Mouse (Mus musculus): ENCODE results near the gene Pde4c.
A peak's percentile ranks its signal among the peaks of the same experiment; 100 is the strongest.

Pde4c gene

GRCm38 (mm10) chr8:70750128-70750680 is 26.7 kb downstream of the Pde4c start:
- no peak for DNase-seq (ENCODE audit: inconsistent ontology term)

- peak; percentile 62 for DNase-seq (ENCODE audit: inconsistent ontology term)
Measured at GRCm38 (mm10) chr8:70752000-70752764, 28.7 kb downstream of the Pde4c start.

- peak; percentile 57 for DNase-seq (ENCODE audit: inconsistent ontology term)
Measured at GRCm38 (mm10) chr8:70753151-70753550, 29.6 kb downstream of the Pde4c start.

GRCm38 (mm10) chr8:70754043-70754870 is 30.7 kb downstream of the Pde4c start, which contains the start of gene Rab3a:
Gene Rab3a (plus strand): TSS chr8:70754679.
- DNase-seq (ENCODE audit: inconsistent ontology term), result peak; percentile 98

- DNase-seq (ENCODE audit: inconsistent ontology term), result no peak
Measured at GRCm38 (mm10) chr8:70754871-70755660, 31.5 kb downstream of the Pde4c start.

GRCm38 (mm10) chr8:70755661-70756475 is 32.3 kb downstream of the Pde4c start:
- DNase-seq (ENCODE audit: inconsistent ontology term), result no peak

GRCm38 (mm10) chr8:70756476-70757040 is 33.0 kb downstream of the Pde4c start:
- DNase-seq (ENCODE audit: inconsistent ontology term), result no peak

- no peak for DNase-seq (ENCODE audit: inconsistent ontology term)
Measured at GRCm38 (mm10) chr8:70757523-70758307, 34.2 kb downstream of the Pde4c start.

- no peak for DNase-seq (ENCODE audit: inconsistent ontology term)
Measured at GRCm38 (mm10) chr8:70758308-70758615, 34.7 kb downstream of the Pde4c start.

GRCm38 (mm10) chr8:70758616-70759561 is 35.4 kb downstream of the Pde4c start:
- DNase-seq (ENCODE audit: inconsistent ontology term), result no peak

- DNase-seq (ENCODE audit: inconsistent ontology term), result no peak
Measured at GRCm38 (mm10) chr8:70760350-70760749, 36.8 kb downstream of the Pde4c start.

GRCm38 (mm10) chr8:70760775-70761406 is 37.4 kb downstream of the Pde4c start, which contains the start of gene Mpv17l2:
Gene Mpv17l2 (minus strand): TSS chr8:70760946.
- peak; percentile 98 for DNase-seq (ENCODE audit: inconsistent ontology term)

GRCm38 (mm10) chr8:70762118-70762517 is 38.6 kb downstream of the Pde4c start:
- DNase-seq (ENCODE audit: inconsistent ontology term), result no peak

GRCm38 (mm10) chr8:70763354-70763753 is 39.8 kb downstream of the Pde4c start:
- no peak for DNase-seq (ENCODE audit: inconsistent ontology term)

GRCm38 (mm10) chr8:70764026-70764425 is 40.5 kb downstream of the Pde4c start:
- DNase-seq (ENCODE audit: inconsistent ontology term), result no peak

- no peak for DNase-seq (ENCODE audit: inconsistent ontology term)
Measured at GRCm38 (mm10) chr8:70764676-70765075, 41.2 kb downstream of the Pde4c start.

- no peak for DNase-seq (ENCODE audit: inconsistent ontology term)
Measured at GRCm38 (mm10) chr8:70765329-70765728, 41.8 kb downstream of the Pde4c start.

All from Muller cell, postnatal 12 days (primary cell).